Comparison of ENCODE assay signal across 8 mouse cellular contexts in the genomic region with DNA sequence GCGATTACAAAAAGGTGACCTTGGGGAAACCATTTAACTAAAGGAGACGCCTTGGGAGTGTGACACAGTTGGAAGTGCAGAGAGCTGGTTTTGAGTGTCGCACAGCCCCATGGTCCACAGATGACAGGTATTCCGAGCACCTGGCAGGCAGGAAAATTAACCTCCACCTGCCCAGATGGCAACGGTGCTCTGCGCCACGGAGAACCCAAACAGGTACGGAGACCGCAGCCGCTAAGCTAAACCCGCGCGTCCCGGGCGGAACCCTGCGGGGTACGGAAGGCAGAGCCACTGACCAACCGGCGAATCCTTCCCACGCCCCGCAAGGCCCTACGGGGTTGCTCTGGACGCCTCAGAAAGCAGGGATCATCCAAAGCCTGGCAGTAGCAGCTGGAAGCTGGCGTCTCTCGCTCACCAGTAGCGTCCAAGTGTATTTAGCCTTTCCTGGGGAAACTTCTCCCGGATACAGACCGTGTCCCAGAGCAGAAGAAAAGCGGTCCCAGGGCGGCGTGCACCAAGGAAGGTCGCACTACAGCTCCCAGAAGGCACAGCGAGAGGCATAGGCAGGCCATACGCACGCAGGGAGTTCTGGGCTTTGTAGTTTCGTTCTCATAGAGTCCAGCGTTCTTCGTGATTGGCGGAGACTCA. TPM values are rescaled to one million over a fixed set of nuclear protein-coding genes. Genes with fewer than 3 reads are reported as not detected.
A peak's percentile ranks its signal among the peaks of the same experiment; 100 is the strongest.
DNase-seq lines count a peak whose midpoint lies in the region; ATAC-seq lines count a peak whose summit lies in the region.

A gene (minus strand): TSS at position 536 of the 645 bp plus-strand sequence.

- ATAC-seq in common myeloid progenitor, adult 5-6 weeks (replicated peaks; ENCODE audit: low read depth, poor library complexity, severe bottlenecking): peak; percentile 99
- ATAC-seq in megakaryocyte progenitor cell, adult 5-6 weeks (replicated peaks; ENCODE audit: poor library complexity): peak; percentile 99

- DNase-seq in ZHBTc4 (ENCODE audit: low read depth, low spot score): peak; percentile 95
- DNase-seq in gastrocnemius, adult 8-10 months (ENCODE audit: low spot score in 2 of 2): peak; percentile 71 to 78
- peak; percentile 91 for DNase-seq in induced T-regulatory cell, adult 2 months (ENCODE audit: low read depth)
- peak; percentile 80 to 97 for DNase-seq in left cerebral cortex, adult 9 months (ENCODE audit: low spot score in 2 of 2)
- DNase-seq in right cerebral cortex, postnatal 14 days: peak; percentile 79
- DNase-seq in urinary bladder, postnatal 36 days (ENCODE audit: low spot score in 2 of 2): peak; percentile 71 to 82

RNA-seq across cellular contexts. Expression of the gene that starts here (rescaled TPM):
- total RNA-seq in common myeloid progenitor, adult 5-6 weeks (2017): 17.8 and 20.9 TPM in 2 replicates
- 10 to 100 TPM; 12.4 to 19.4 (median 14.5) TPM for total RNA-seq in gastrocnemius, adult 8-10 months (2022)
- 21.3 and 21.8 TPM in 2 replicates for total RNA-seq in megakaryocyte progenitor cell, adult 5-6 weeks (2015)
- total RNA-seq in megakaryocyte progenitor cell, adult 5-6 weeks (2017): 16.7 and 17.0 TPM in 2 replicates

Comparison
In these comparisons a context has a peak if more than half of its experiments do, and no peak if none do; other contexts are left out.
1. Peak in every context shown above with its lines: DNase-seq and ATAC-seq.